Mouse (Mus musculus): ENCODE data around the gene Ldlrad1. TPM values are rescaled to one million over a fixed set of nuclear protein-coding genes. Genes with fewer than 3 reads are reported as not detected.

The Ldlrad1 gene
- polyA plus RNA-seq, 1 experiment from 2014 or later = not detected

DNA sequence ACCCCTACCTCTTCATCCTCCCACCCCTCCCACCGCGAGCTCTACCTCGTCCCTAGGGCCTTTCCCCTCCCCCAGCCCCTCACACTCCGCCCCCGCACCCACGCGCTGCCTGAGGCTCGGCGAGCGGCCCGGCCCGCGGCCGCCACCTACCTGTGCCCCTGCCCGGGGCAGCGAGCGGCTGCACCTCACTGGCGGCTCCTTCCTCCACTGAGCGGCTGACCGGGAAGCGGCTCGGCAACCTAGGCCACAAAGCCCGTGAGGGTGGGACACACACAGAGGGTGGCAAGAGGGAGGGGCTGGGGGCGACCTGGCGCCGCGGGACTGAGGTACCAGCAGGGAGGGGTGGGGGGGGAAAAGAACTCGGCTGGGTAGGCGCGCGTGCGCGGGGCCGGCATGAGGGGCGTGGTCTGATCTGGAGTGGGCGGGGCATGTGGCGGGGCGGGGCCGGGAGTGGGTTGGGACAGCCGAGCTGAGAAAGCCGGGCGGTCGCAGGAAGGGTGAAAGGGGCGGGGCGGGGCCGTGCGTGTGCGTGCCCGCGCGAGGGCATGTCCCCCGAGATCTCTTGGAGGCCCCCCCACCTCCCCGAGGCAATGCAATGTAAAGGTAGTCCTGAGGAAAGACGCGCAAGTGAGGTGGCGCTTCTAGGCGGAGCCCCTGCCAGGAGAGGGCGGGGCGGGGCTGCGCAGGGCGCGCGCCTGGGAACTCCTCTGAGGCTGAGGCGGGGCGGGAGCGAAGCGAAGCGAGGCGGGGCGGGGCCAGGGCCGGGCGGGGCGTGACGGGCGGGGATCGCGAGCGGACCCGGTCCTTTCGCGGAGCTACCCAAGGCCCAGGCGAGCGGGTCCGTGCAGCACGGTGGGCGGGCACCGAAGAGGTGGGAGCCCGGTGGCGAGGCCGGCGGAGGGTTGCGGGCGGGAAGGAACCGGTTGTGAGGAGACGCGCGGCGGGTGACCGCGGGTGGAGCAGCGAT is 44.4 kb downstream of the Ldlrad1 start, which contains the start of the genes Lrrc42 and Hspb11:
Gene Lrrc42, minus strand, starts transcription at position 408 of the 967 bp plus-strand sequence.
Gene Hspb11, plus strand, starts transcription at position 469 of the 967 bp plus-strand sequence.
- Histone ChIP-seq H3K4me2 (ENCODE audit: low read depth, severe bottlenecking) (peak within 1 kb of the TSS; percentile 75), H3K4me1 (ENCODE audit: control insufficient read depth, insufficient read depth, low read length) (peaks cover 7% of the 10 kb centered on the region), H3K9me3 (ENCODE audit: control insufficient read depth, low read length) (no peaks in the 10 kb centered on the region), H3K36me3 (ENCODE audit: control insufficient read depth, insufficient read depth, low read length) (no peaks in the 10 kb centered on the region), H3K27ac (replicated peaks; ENCODE audit: low read depth, low read length) (peak within 1 kb of the TSS; percentile 45; the same call in 1 of the 2 replicates), H3K9ac (ENCODE audit: low read length) (peak within 1 kb of the TSS; percentile 87), H3K4me3 (ENCODE audit: low read depth, low read length) (peak within 1 kb of the TSS; percentile 81), H3K27me3 (ENCODE audit: control insufficient read depth, insufficient read depth, low read length) (no peaks in the 10 kb centered on the region)
- peak; percentile 97 for DNase-seq (ENCODE audit: low spot score)
- under 1% methylated on average over 83 of the region's 101 CpGs for WGBS
- peak; percentile 95 for ATAC-seq (ENCODE audit: insufficient number of reproducible peaks, low FRiP score, low TSS enrichment, low read depth)

DNA sequence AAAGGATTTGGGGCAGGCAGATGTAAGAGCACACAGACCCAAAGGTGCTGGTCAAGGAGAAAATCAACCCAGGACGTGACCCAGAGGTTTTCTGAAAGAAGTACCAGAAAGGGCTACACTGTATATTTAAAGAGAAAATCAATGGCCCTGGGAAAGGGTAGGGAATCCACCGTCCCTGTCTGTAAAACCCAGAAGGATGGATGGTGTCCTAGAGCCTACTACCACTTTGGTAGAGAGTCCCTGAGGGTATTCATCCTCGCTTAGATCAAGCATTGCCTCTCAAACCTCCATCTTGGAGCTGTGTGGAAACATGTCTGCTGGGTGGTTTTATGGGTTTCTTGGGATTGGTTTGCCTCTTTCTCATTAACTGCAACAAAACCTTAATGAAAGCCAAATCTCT is 45.4 kb downstream of the Ldlrad1 start:
- ATAC-seq (ENCODE audit: insufficient number of reproducible peaks, low FRiP score, low TSS enrichment, low read depth) (no peak; the same call in 1 of the 2 replicates), DNase-seq (ENCODE audit: low spot score) (no peak)
- 16% methylated on average over 3 of the region's 3 CpGs for whole genome bisulfite sequencing
- Histone ChIP-seq H3K4me3 (ENCODE audit: low read depth, low read length) (peak overlapping the region; percentile 81), H3K4me2 (ENCODE audit: low read depth, severe bottlenecking) (peak overlapping the region; percentile 65), H3K4me1 (ENCODE audit: control insufficient read depth, insufficient read depth, low read length) (peaks cover 6% of the 10 kb centered on the region), H3K9ac (ENCODE audit: low read length) (peak overlapping the region; percentile 70; the same call in 1 of the 2 replicates), H3K9me3 (ENCODE audit: control insufficient read depth, low read length) (no peaks in the 10 kb centered on the region), H3K36me3 (ENCODE audit: control insufficient read depth, insufficient read depth, low read length) (no peaks in the 10 kb centered on the region), H3K27me3 (ENCODE audit: control insufficient read depth, insufficient read depth, low read length) (no peaks in the 10 kb centered on the region), H3K27ac (replicated peaks; ENCODE audit: low read depth, low read length) (no peak overlapping the region)

DNA sequence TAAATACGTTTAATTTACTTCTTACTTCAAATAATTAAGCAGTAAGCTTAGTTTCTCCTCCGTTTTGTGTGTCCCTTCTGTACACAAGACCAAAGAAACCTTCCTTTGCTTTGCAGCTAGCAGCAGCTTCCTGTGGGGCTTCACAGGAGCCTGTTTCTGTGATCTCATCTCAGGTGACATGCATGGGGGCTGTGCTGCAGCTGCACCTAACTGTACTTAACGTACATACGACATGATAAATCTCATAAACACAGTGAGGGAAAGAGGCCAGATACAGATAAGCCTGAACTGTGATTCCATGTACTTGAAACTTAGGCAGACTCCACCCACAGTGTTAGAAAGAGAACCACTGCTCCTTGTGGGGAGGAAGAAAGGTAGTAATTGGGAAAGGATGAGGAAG is 51.0 kb downstream of the Ldlrad1 start:
- no peak for ATAC-seq (ENCODE audit: insufficient number of reproducible peaks, low FRiP score, low TSS enrichment, low read depth)
- WGBS = 60% methylated on average over 4 of the region's 4 CpGs

More for the DNA sequence above, 51.0 kb downstream of the Ldlrad1 start:
- Histone ChIP-seq H3K9ac (ENCODE audit: low read length) (no peak overlapping the region), H3K4me2 (ENCODE audit: low read depth, severe bottlenecking) (no peak overlapping the region), H3K36me3 (ENCODE audit: control insufficient read depth, insufficient read depth, low read length) (no peaks in the 10 kb centered on the region), H3K9me3 (ENCODE audit: control insufficient read depth, low read length) (no peaks in the 10 kb centered on the region), H3K4me1 (ENCODE audit: control insufficient read depth, insufficient read depth, low read length) (peaks cover 3% of the 10 kb centered on the region; the same call in 1 of the 2 replicates), H3K27me3 (ENCODE audit: control insufficient read depth, insufficient read depth, low read length) (no peaks in the 10 kb centered on the region), H3K4me3 (ENCODE audit: low read depth, low read length) (no peak overlapping the region), H3K27ac (replicated peaks; ENCODE audit: low read depth, low read length) (no peak overlapping the region)
- no peak for DNase-seq (ENCODE audit: low spot score)

Other genes starting within 250 kb of the Ldlrad1 start
- 131 and 133 TPM in 2 replicates for gene Mrpl37, start 142.3 kb upstream of the Ldlrad1 start, polyA plus RNA-seq (2014; fragmentation: Nextera tagmentation; extraction: Ambion mirVana)
- 7.2 and 7.3 TPM in 2 replicates for gene Cyb5rl, start 142.2 kb upstream of the Ldlrad1 start, polyA plus RNA-seq (2014; fragmentation: Nextera tagmentation; extraction: Ambion mirVana)
- not detected in 2 replicates for gene Cdcp2, start 112.3 kb upstream of the Ldlrad1 start, polyA plus RNA-seq (2014; fragmentation: Nextera tagmentation; extraction: Ambion mirVana)
- gene Tmem59, start 30.8 kb upstream of the Ldlrad1 start, polyA plus RNA-seq (2014; fragmentation: Nextera tagmentation; extraction: Ambion mirVana) = 295 TPM in 2 replicates
- gene Tceanc2, start 30.1 kb upstream of the Ldlrad1 start, polyA plus RNA-seq (2014; fragmentation: Nextera tagmentation; extraction: Ambion mirVana) = 19.1 and 20.3 TPM in 2 replicates
- 102 and 103 TPM in 2 replicates for gene Lrrc42, start 44.4 kb downstream of the Ldlrad1 start, polyA plus RNA-seq (2014; fragmentation: Nextera tagmentation; extraction: Ambion mirVana)
- gene Hspb11, start 44.4 kb downstream of the Ldlrad1 start, polyA plus RNA-seq (2014; fragmentation: Nextera tagmentation; extraction: Ambion mirVana) = 29.8 and 34.0 TPM in 2 replicates
- not detected in 2 replicates for gene Dio1, start 98.0 kb downstream of the Ldlrad1 start, polyA plus RNA-seq (2014; fragmentation: Nextera tagmentation; extraction: Ambion mirVana)
- gene Yipf1, start 105.2 kb downstream of the Ldlrad1 start, polyA plus RNA-seq (2014; fragmentation: Nextera tagmentation; extraction: Ambion mirVana) = 41.5 and 44.6 TPM in 2 replicates
- gene Ndc1, start 158.6 kb downstream of the Ldlrad1 start, polyA plus RNA-seq (2014; fragmentation: Nextera tagmentation; extraction: Ambion mirVana) = 52.2 and 52.9 TPM in 2 replicates
- 6.8 and 7.8 TPM in 2 replicates for gene Glis1, start 225.4 kb downstream of the Ldlrad1 start, polyA plus RNA-seq (2014; fragmentation: Nextera tagmentation; extraction: Ambion mirVana)

Measured in limb, embryonic 11.5 days (tissue).